Mouse (Mus musculus) limb, embryonic 10.5 days (tissue): ENCODE measurements at regions not wholly inside any gene's neighbourhood (a gene's known extent, or its start where the extent isn't known, plus 50 kb on each side); places are given as distances from the start of the nearest gene placed in this dataset.
A peak's percentile ranks its signal among the peaks of the same experiment; 100 is the strongest.

Source experiments
- DNase-seq: peaks from one replicate; pipeline ENCODE4 v3.0.0-alpha.2; 2017; ENCODE audit warnings: low spot score
- H3K27ac ChIP-seq: fragments of 300-500 bp; sonication (generic); 2 replicates; pipeline ENCODE4 v1.5.1; 2016; ENCODE audit warnings: mild to moderate bottlenecking
- H3K27me3 ChIP-seq: fragments of 300-500 bp; sonication (generic); 2 replicates; pipeline ENCODE4 v1.6.1; 2016; ENCODE audit warnings: low read depth, mild to moderate bottlenecking; ENCODE audit not compliant: poor library complexity, severe bottlenecking
- H3K36me3 ChIP-seq: fragments of 300-500 bp; sonication (generic); 2 replicates; pipeline ENCODE4 v1.6.1; 2016; ENCODE audit warnings: mild to moderate bottlenecking, moderate library complexity
- H3K4me1 ChIP-seq: fragments of 300-500 bp; sonication (generic); 2 replicates; pipeline ENCODE4 v1.6.1; 2016
- H3K4me3 ChIP-seq: fragments of 300-500 bp; sonication (generic); 2 replicates; pipeline ENCODE4 v1.5.1; 2016; ENCODE audit warnings: mild to moderate bottlenecking, moderate library complexity
- H3K9me3 ChIP-seq: fragments of 300-500 bp; sonication (generic); replicated peaks from 2 replicates; pipeline ENCODE4 v1.6.1; 2016; ENCODE audit warnings: mild to moderate bottlenecking
- WGBS: fragments of 180-500 bp; shearing (Covaris S2); methylation state at CpG from one replicate; pipeline ENCODE4 v1.1.7; 2016; 5-methylcytosine and 5-hydroxymethylcytosine counted together

DNA sequence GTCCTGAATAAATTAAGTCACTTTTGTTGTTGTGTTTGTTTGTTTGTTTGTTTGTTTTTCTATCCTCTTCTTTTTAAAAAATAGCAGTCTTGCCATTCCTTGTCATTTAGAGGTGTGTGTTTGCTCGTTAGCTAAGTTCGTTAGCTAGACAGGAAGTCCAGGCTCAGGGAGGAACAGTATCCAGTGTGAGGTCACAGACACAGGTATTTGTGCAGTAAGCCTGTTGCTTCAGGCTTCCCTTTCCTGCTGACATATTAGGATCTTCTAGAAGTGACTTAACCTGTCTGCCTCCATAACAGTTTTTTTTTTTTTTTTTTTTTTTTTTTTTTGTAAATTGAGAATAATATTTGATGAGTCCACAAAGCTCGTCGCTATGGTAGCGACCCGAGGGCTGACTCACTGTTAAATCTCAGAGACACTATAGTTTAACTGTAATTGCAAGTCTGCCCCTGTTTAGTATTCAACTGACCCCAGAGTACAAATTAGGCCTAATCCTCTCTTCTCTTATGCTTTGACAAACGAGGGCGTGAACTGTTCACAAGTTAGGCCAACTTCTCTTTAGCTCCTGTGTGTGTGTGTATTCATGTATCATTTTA lies 166.8 kb upstream of the Nrip1 start:
- no peak for DNase-seq
- no peak overlapping the region for H3K27ac ChIP-seq

GRCm38 (mm10) chr16:76539669-76540068 lies 166.0 kb upstream of the Nrip1 start:
- Histone ChIP-seq H3K27ac (0 out of 2 replicates have a peak overlapping the region, but pooled peaks have one; percentile 30), H3K27me3 (no peaks in the 10 kb centered on the region), H3K4me3 (no peak overlapping the region), H3K36me3 (no peaks in the 10 kb centered on the region), H3K9me3 (no peaks in the 10 kb centered on the region), H3K4me1 (peaks cover 28% of the 10 kb centered on the region)
- peak; percentile 72 for DNase-seq
- 6% methylated on average over 6 of the region's 6 CpGs for WGBS

More for the DNA sequence above, 166.8 kb upstream of the Nrip1 start:
- Histone ChIP-seq H3K36me3 (no peaks in the 10 kb centered on the region), H3K4me1 (peaks cover 28% of the 10 kb centered on the region), H3K4me3 (no peak overlapping the region), H3K9me3 (no peaks in the 10 kb centered on the region), H3K27me3 (no peaks in the 10 kb centered on the region)
- WGBS, result 49% methylated on average over 8 of the region's 8 CpGs

GRCm38 (mm10) chr16:76537871-76538270 lies 164.2 kb upstream of the Nrip1 start:
- DNase-seq, result no peak
- H3K9me3 ChIP-seq, result no peaks in the 10 kb centered on the region
- H3K36me3 ChIP-seq, result no peaks in the 10 kb centered on the region
- 94% methylated on average over 11 of the region's 11 CpGs for WGBS
- no peak overlapping the region for H3K4me3 ChIP-seq
- no peak overlapping the region for H3K27ac ChIP-seq
- no peaks in the 10 kb centered on the region for H3K27me3 ChIP-seq
- H3K4me1 ChIP-seq, result peaks cover 28% of the 10 kb centered on the region

- H3K27me3 ChIP-seq, result no peaks in the 10 kb centered on the region
- WGBS, result 85% methylated on average over 8 of the region's 8 CpGs
- H3K36me3 ChIP-seq, result no peaks in the 10 kb centered on the region
- no peak overlapping the region for H3K4me3 ChIP-seq
- H3K4me1 ChIP-seq, result peaks cover 11% of the 10 kb centered on the region
- no peak overlapping the region for H3K27ac ChIP-seq
- DNase-seq, result no peak
- no peaks in the 10 kb centered on the region for H3K9me3 ChIP-seq
Observed at GRCm38 (mm10) chr16:76532928-76533217, 159.2 kb upstream of the Nrip1 start.

GRCm38 (mm10) chr16:76532142-76532927 lies 158.7 kb upstream of the Nrip1 start:
- H3K4me1 ChIP-seq, result peaks cover 11% of the 10 kb centered on the region
- no peak for DNase-seq
- H3K27me3 ChIP-seq, result no peaks in the 10 kb centered on the region
- 48% methylated on average over 19 of the region's 19 CpGs for WGBS
- peak overlapping the region; percentile 56; the same call in 1 of the 2 replicates for H3K27ac ChIP-seq
- no peaks in the 10 kb centered on the region for H3K9me3 ChIP-seq
- H3K36me3 ChIP-seq, result no peaks in the 10 kb centered on the region
- no peak overlapping the region for H3K4me3 ChIP-seq

GRCm38 (mm10) chr16:76530886-76531285 lies 157.3 kb upstream of the Nrip1 start:
- Histone ChIP-seq H3K4me3 (no peak overlapping the region), H3K27me3 (no peaks in the 10 kb centered on the region), H3K27ac (no peak overlapping the region), H3K4me1 (peaks cover 12% of the 10 kb centered on the region), H3K9me3 (no peaks in the 10 kb centered on the region), H3K36me3 (no peaks in the 10 kb centered on the region)
- DNase-seq, result no peak
- 98% methylated on average over 3 of the region's 3 CpGs for WGBS

DNA sequence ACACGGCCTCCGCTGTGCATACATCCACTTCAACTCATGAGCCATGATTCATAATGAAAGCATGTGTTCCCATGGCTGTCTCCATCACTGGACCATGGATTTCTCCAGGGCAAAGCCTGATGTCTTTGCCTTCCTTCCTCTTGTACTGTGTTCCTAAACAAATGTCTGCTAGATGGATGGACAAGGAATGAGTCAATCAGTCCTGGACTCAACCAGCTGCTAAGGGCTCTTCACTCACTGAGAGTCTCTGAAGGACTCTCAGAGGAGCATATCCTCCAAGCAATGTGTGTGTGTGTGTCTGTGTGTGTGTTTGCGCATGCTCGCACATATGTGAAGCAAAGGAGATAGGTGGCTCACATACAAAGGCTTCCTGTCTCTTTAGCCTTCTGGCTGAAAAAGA lies 156.0 kb upstream of the Nrip1 start:
- Histone ChIP-seq H3K27me3 (no peaks in the 10 kb centered on the region), H3K4me3 (no peak overlapping the region), H3K4me1 (peaks cover 25% of the 10 kb centered on the region), H3K27ac (no peak overlapping the region), H3K36me3 (no peaks in the 10 kb centered on the region), H3K9me3 (no peaks in the 10 kb centered on the region)
- no peak for DNase-seq
- WGBS, result over 99% methylated on average over 4 of the region's 4 CpGs

- no peak for DNase-seq
- no peaks in the 10 kb centered on the region for H3K27me3 ChIP-seq
- no peaks in the 10 kb centered on the region for H3K36me3 ChIP-seq
- 90% methylated on average over 6 of the region's 6 CpGs for WGBS
- no peak overlapping the region for H3K4me3 ChIP-seq
- no peaks in the 10 kb centered on the region for H3K9me3 ChIP-seq
- H3K4me1 ChIP-seq, result peaks cover 26% of the 10 kb centered on the region
- no peak overlapping the region for H3K27ac ChIP-seq
Observed at GRCm38 (mm10) chr16:76527106-76527949, 153.7 kb upstream of the Nrip1 start.

DNA sequence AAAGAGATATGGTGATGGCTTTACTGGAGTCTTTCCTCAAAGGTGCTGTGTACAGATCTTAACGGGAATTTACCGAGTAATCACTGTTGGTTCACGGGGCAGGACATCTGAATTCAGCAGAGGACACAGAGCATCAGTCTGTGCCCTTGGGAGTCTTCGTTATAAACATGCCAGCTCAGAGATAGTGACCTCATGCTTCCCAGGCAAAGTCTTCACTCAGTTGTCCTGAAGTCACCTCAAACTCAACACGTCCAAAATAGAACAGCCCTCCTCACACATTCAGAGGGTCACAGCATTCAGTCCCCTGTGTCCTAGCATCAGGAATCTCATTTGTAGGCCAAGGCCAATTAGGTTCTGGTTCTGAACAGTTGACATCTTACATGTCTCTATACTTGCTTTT lies 151.9 kb upstream of the Nrip1 start:
- Histone ChIP-seq H3K36me3 (no peaks in the 10 kb centered on the region), H3K4me1 (peaks cover 21% of the 10 kb centered on the region), H3K27me3 (no peaks in the 10 kb centered on the region), H3K9me3 (no peaks in the 10 kb centered on the region), H3K4me3 (no peak overlapping the region), H3K27ac (no peak overlapping the region)
- DNase-seq, result no peak
- 90% methylated on average over 5 of the region's 5 CpGs for WGBS

- Histone ChIP-seq H3K27me3 (no peaks in the 10 kb centered on the region), H3K27ac (0 out of 2 replicates have a peak overlapping the region, but pooled peaks have one; percentile 46), H3K36me3 (no peaks in the 10 kb centered on the region), H3K9me3 (no peaks in the 10 kb centered on the region), H3K4me1 (peaks cover 21% of the 10 kb centered on the region), H3K4me3 (no peak overlapping the region)
- no peak for DNase-seq
- 65% methylated on average over 4 of the region's 4 CpGs for WGBS
Observed at GRCm38 (mm10) chr16:76524921-76525320, 151.3 kb upstream of the Nrip1 start.

- Histone ChIP-seq H3K4me3 (no peak overlapping the region), H3K4me1 (peaks cover 21% of the 10 kb centered on the region), H3K9me3 (no peaks in the 10 kb centered on the region), H3K36me3 (no peaks in the 10 kb centered on the region), H3K27ac (no peak overlapping the region), H3K27me3 (no peaks in the 10 kb centered on the region)
- DNase-seq, result no peak
- 94% methylated on average over 6 of the region's 6 CpGs for WGBS
Observed at GRCm38 (mm10) chr16:76521142-76521541, 147.5 kb upstream of the Nrip1 start.

GRCm38 (mm10) chr16:76520643-76520993 lies 147.0 kb upstream of the Nrip1 start:
- Histone ChIP-seq H3K27ac (no peak overlapping the region), H3K4me1 (peaks cover 17% of the 10 kb centered on the region), H3K4me3 (no peak overlapping the region), H3K27me3 (no peaks in the 10 kb centered on the region), H3K9me3 (no peaks in the 10 kb centered on the region), H3K36me3 (no peaks in the 10 kb centered on the region)
- no peak for DNase-seq
- 78% methylated on average over 3 of the region's 3 CpGs for WGBS
